Mouse (Mus musculus) lung, postnatal 0 days (tissue): Measurements from ENCODE around the gene Tmprss13.

Experiments
- CTCF ChIP-seq: IDR thresholded peaks from 2 replicates; pipeline ENCODE4 v1.5.1; 2016; ENCODE audit warnings: antibody characterized with exemption, mild to moderate bottlenecking
- EP300 ChIP-seq: IDR thresholded peaks from 2 replicates; pipeline ENCODE4 v1.6.1; 2016; ENCODE audit warnings: antibody characterized with exemption, mild to moderate bottlenecking, control low read depth

- TF ChIP-seq CTCF (no peak), EP300 (no peak)
Measured at GRCm38 (mm10) chr9:45362051-45362461, 43.2 kb downstream of the Tmprss13 start.
